27 mouse cellular contexts compared by ENCODE assay signal in the genomic region with DNA sequence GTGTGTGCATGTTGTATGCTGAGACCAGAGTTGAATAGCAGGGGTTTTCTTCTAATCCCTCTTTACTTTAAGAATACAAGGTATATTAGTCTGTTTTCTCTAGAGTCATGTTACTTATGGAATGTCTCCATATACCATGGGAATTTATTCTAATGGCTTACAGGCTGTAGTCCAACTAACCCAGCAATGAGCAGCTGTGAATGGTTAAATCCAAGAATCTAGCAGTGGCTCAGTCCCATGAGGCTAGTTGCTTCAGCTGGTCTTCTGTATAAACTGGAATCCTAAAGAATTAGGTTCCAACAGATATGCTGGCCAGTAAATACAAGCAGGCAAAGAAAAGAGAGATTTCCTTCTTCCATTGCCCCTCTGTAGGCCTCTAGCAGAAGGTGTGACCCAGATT.
DNase-seq lines count a peak whose midpoint lies in the region; ATAC-seq and TF ChIP-seq lines count a peak whose summit lies in the region.
"Had no signal": no experiment of that assay in that cellular context is flagged by ENCODE, and none has a peak within 500 bp of the region (broad histone marks: within the 10 kb centered on the region; RNA-seq: fewer than 3 reads in every experiment).

No protein-coding gene starts in this region.

- no peaks in the 10 kb centered on the region for H3K9me3 ChIP-seq in stomach, embryonic 14.5 days (ENCODE audit: control insufficient read depth, low read depth, low read length)
- no peaks in the 10 kb centered on the region for H3K9me3 ChIP-seq in stomach, postnatal 0 days (ENCODE audit: control insufficient read depth, low read length)
- 0 out of 2 replicates have a peak, but pooled peaks cover 5% of the 10 kb centered on the region for H3K9me3 ChIP-seq in stomach, embryonic 16.5 days (replicated peaks; ENCODE audit: control insufficient read depth, low read length)
- H3K9me3 ChIP-seq: heart, embryonic 15.5 days had no signal

- H3K27ac ChIP-seq in stomach, embryonic 14.5 days (ENCODE audit: low read length) = peak overlapping the region; percentile 27; the same call in 1 of the 2 replicates
- no peak overlapping the region for H3K27ac ChIP-seq in stomach, postnatal 0 days (replicated peaks)
- H3K27ac ChIP-seq in stomach, embryonic 16.5 days (ENCODE audit: low read length) = peak overlapping the region; percentile 46
- no peak overlapping the region for H3K27ac ChIP-seq in heart, adult 2 months
- H3K27ac ChIP-seq: heart, embryonic 10.5 days; heart, embryonic 15.5 days; hindbrain, postnatal 0 days; liver, embryonic 13.5 days; midbrain, embryonic 12.5 days; neural tube, embryonic 13.5 days had no signal

- TF ChIP-seq POLR2A in heart, adult 2 months (IDR thresholded peaks at IDR 0.05; ENCODE audit: insufficient read depth, low read depth, low read length) = no peak

- no peak for TF ChIP-seq EP300 in stomach, postnatal 0 days (optimal IDR thresholded peaks at IDR 0.05)
- no peak for TF ChIP-seq EP300 in heart, adult 2 months (IDR thresholded peaks at IDR 0.05; ENCODE audit: insufficient read depth, low read depth, low read length)

- no peaks in the 10 kb centered on the region for H3K36me3 ChIP-seq in stomach, embryonic 14.5 days (ENCODE audit: control insufficient read depth, insufficient read depth, low read length)
- H3K36me3 ChIP-seq in stomach, postnatal 0 days (ENCODE audit: control insufficient read depth, insufficient read depth, low read length) = no peaks in the 10 kb centered on the region
- H3K36me3 ChIP-seq in stomach, embryonic 16.5 days (ENCODE audit: control insufficient read depth, insufficient read depth, low read length) = no peaks in the 10 kb centered on the region
- no peaks in the 10 kb centered on the region for H3K36me3 ChIP-seq in heart, adult 2 months (ENCODE audit: control insufficient read depth, insufficient read depth, low read length)
- H3K36me3 ChIP-seq: heart, embryonic 15.5 days; liver, embryonic 13.5 days; neural tube, embryonic 13.5 days had no signal

- ATAC-seq in stomach, embryonic 14.5 days (ENCODE audit: insufficient number of reproducible peaks, insufficient read depth, low FRiP score, low read depth) = no peak
- no peak for ATAC-seq in stomach, postnatal 0 days (ENCODE audit: low FRiP score, low TSS enrichment)
- ATAC-seq in stomach, embryonic 16.5 days (ENCODE audit: insufficient read depth, low FRiP score) = no peak
- ATAC-seq: forebrain, postnatal 0 days; hindbrain, postnatal 0 days; intestine, embryonic 16.5 days had no signal

- no peaks in the 10 kb centered on the region for H3K27me3 ChIP-seq in stomach, embryonic 14.5 days (ENCODE audit: control insufficient read depth, insufficient read depth, low read length)
- H3K27me3 ChIP-seq in stomach, postnatal 0 days (ENCODE audit: control insufficient read depth, insufficient read depth, low read length) = no peaks in the 10 kb centered on the region
- H3K27me3 ChIP-seq in stomach, embryonic 16.5 days (ENCODE audit: control insufficient read depth, insufficient read depth, low read length) = no peaks in the 10 kb centered on the region
- H3K27me3 ChIP-seq in heart, adult 2 months (ENCODE audit: control insufficient read depth, insufficient read depth, low read length) = no peaks in the 10 kb centered on the region
- H3K27me3 ChIP-seq: heart, embryonic 15.5 days; liver, embryonic 13.5 days; neural tube, embryonic 13.5 days had no signal

- H3K4me2 ChIP-seq in stomach, embryonic 14.5 days (replicated peaks; ENCODE audit: low read depth, low read length) = no peak overlapping the region
- no peak overlapping the region for H3K4me2 ChIP-seq in stomach, postnatal 0 days (replicated peaks; ENCODE audit: low read depth)
- no peak overlapping the region for H3K4me2 ChIP-seq in stomach, embryonic 16.5 days (ENCODE audit: low read depth, low read length)
- H3K4me2 ChIP-seq: heart, embryonic 15.5 days; liver, embryonic 13.5 days; midbrain, embryonic 12.5 days; neural tube, embryonic 13.5 days had no signal

- H3K9ac ChIP-seq in stomach, embryonic 14.5 days (replicated peaks; ENCODE audit: low read depth, low read length) = no peak overlapping the region
- no peak overlapping the region for H3K9ac ChIP-seq in stomach, postnatal 0 days (ENCODE audit: low read length)
- no peak overlapping the region for H3K9ac ChIP-seq in stomach, embryonic 16.5 days (ENCODE audit: low read length)
- no peak overlapping the region for H3K9ac ChIP-seq in heart, adult 2 months (ENCODE audit: low read depth, low read length)
- H3K9ac ChIP-seq: forebrain, postnatal 0 days; heart, embryonic 15.5 days; liver, embryonic 13.5 days; midbrain, embryonic 12.5 days; neural tube, embryonic 13.5 days had no signal

- peak; percentile 30 for DNase-seq in embryo, embryonic 11 days
- DNase-seq in embryo, embryonic 9.5 days (ENCODE audit: extremely low spot score) = no peak
- no peak for DNase-seq in stomach, postnatal 0 days (ENCODE audit: low spot score)
- peak; percentile 20 for DNase-seq in forelimb bud, embryonic 11.5 days (ENCODE audit: low read depth, low spot score)
- DNase-seq in heart, adult 2 months = no peak
- DNase-seq in right cerebral cortex, adult 18-20 months = no peak
- DNase-seq: adrenal gland, postnatal 14 days; cerebellum, adult 11 months; cerebellum, adult 9-10 months; cerebellum, postnatal 36 days; forebrain, postnatal 0 days; gastrocnemius, postnatal 14 days; kidney, postnatal 36 days; liver, embryonic 13.5 days; lung, adult 18-20 months; lung, postnatal 36 days; thymus, adult 18-20 months; thymus, postnatal 25 days had no signal

- no peak for TF ChIP-seq CTCF in stomach, postnatal 0 days (IDR thresholded peaks at IDR 0.05; ENCODE audit: low read depth)
- TF ChIP-seq CTCF in heart, adult 2 months (IDR thresholded peaks at IDR 0.05) = no peak

- H3K79me2 ChIP-seq in heart, adult 2 months (replicated peaks; ENCODE audit: control insufficient read depth, insufficient read depth, low read length) = no peaks in the 10 kb centered on the region

- intact Hi-C loops in heart, adult 2 months (cut with DNase I) = no loop called here

- H3K4me3 ChIP-seq in stomach, embryonic 14.5 days (ENCODE audit: low read depth, low read length) = no peak overlapping the region
- H3K4me3 ChIP-seq in stomach, postnatal 0 days (ENCODE audit: low read depth, low read length) = no peak overlapping the region
- H3K4me3 ChIP-seq in stomach, embryonic 16.5 days (replicated peaks; ENCODE audit: low read length) = no peak overlapping the region
- H3K4me3 ChIP-seq in heart, adult 2 months = no peak overlapping the region
- H3K4me3 ChIP-seq: erythroblast, embryonic 14.5 days; heart, embryonic 10.5 days; heart, embryonic 15.5 days; liver, embryonic 13.5 days; midbrain, embryonic 12.5 days; neural tube, embryonic 13.5 days had no signal

- peaks cover 10% of the 10 kb centered on the region; the same call in 1 of the 2 replicates for H3K4me1 ChIP-seq in stomach, embryonic 14.5 days (ENCODE audit: control insufficient read depth, insufficient read depth, low read length)
- no peaks in the 10 kb centered on the region for H3K4me1 ChIP-seq in stomach, postnatal 0 days (replicated peaks; ENCODE audit: control insufficient read depth, insufficient read depth)
- peaks cover 9% of the 10 kb centered on the region; the same call in 1 of the 2 replicates for H3K4me1 ChIP-seq in stomach, embryonic 16.5 days (ENCODE audit: control insufficient read depth, insufficient read depth, low read length)
- peaks cover 3% of the 10 kb centered on the region; the same call in 1 of the 2 replicates for H3K4me1 ChIP-seq in heart, adult 2 months (ENCODE audit: control insufficient read depth, insufficient read depth, low read length)
- H3K4me1 ChIP-seq: liver, embryonic 13.5 days; midbrain, embryonic 12.5 days; neural tube, embryonic 13.5 days had no signal

Comparison
In these comparisons a context has a peak if more than half of its experiments do, and no peak if none do; other contexts are left out.
1. DNase-seq: peak in embryo, embryonic 11 days (single experiment) and forelimb bud, embryonic 11.5 days (single experiment); none in embryo, embryonic 9.5 days (single experiment), stomach, postnatal 0 days (single experiment), heart, adult 2 months (0 of 2) and right cerebral cortex, adult 18-20 months (single experiment).
2. H3K27ac ChIP-seq: peak in stomach, embryonic 14.5 days (single experiment) and stomach, embryonic 16.5 days (single experiment); none in stomach, postnatal 0 days (single experiment) and heart, adult 2 months (single experiment).